Mouse (Mus musculus) spleen, postnatal 4 days (tissue): ENCODE measurements at regions not wholly inside any gene's neighbourhood (a gene's known extent, or its start where the extent isn't known, plus 50 kb on each side); places are given as distances from the start of the nearest gene placed in this dataset.

Experiments used
- DNase-seq, 2 experiments: peaks; one replicate each; pipeline ENCODE4 v3.0.0; 2022; ENCODE audit warnings: low spot score in 2 of 2

- no peak for DNase-seq
These were observed 77.4 kb upstream of the Pja1 start for GRCm38 (mm10) chrX:99548284-99549019.

GRCm38 (mm10) chrX:99544410-99544809, 73.3 kb upstream of the Pja1 start:
- DNase-seq, result no peak

- DNase-seq, result no peak
These were observed 70.8 kb upstream of the Pja1 start for GRCm38 (mm10) chrX:99541916-99542315.

GRCm38 (mm10) chrX:99540087-99540576, 69.1 kb upstream of the Pja1 start:
- DNase-seq, result no peak

- DNase-seq, result no peak
These were observed 68.6 kb upstream of the Pja1 start for GRCm38 (mm10) chrX:99539684-99540083.

- no peak for DNase-seq
These were observed 66.7 kb upstream of the Pja1 start for GRCm38 (mm10) chrX:99537814-99538213.

- no peak for DNase-seq
These were observed 63.8 kb upstream of the Pja1 start for GRCm38 (mm10) chrX:99534922-99535321.

- DNase-seq, result no peak
These were observed 60.1 kb upstream of the Pja1 start for GRCm38 (mm10) chrX:99531154-99531553.

GRCm38 (mm10) chrX:99530511-99530910, 59.4 kb upstream of the Pja1 start:
- DNase-seq, result no peak

GRCm38 (mm10) chrX:99523306-99523705, 52.2 kb upstream of the Pja1 start:
- no peak for DNase-seq

GRCm38 (mm10) chrX:99522830-99523229, 51.8 kb upstream of the Pja1 start:
- DNase-seq, result peak; percentile 55 to 84

- DNase-seq, result no peak
These were observed 51.2 kb upstream of the Pja1 start for GRCm38 (mm10) chrX:99522289-99522688.

GRCm38 (mm10) chrX:99521866-99522265, 50.8 kb upstream of the Pja1 start:
- DNase-seq, result no peak
